Mouse (Mus musculus): ENCODE data around the gene Aprt. TPM values are rescaled to one million over a fixed set of nuclear protein-coding genes. Genes with fewer than 3 reads are reported as not detected.

The Aprt gene
- polyA plus RNA-seq, 1 experiment from 2014 or later = 223 TPM

DNA sequence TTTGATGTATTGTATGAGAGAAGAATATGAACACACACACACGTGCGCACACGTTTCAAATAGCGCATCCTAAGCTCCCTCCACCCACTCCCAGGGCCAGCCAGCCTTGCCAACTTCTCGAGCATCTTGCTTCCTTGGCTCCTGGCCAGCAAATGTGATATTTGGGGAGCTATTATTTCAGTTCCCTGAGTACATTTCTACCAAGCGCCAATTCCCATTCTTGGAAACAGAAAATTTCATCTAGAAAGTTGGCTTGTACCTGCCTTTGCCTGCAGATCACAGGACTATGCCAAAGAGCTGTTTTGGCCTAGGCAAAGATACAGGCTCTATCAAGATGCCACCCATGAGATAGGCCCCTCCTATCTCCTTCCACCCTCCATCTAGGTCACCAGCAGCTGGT is 21.9 kb downstream of the Aprt start:
- Histone ChIP-seq H3K4me3 (ENCODE audit: low read depth, low read length) (no peak overlapping the region), H3K4me1 (ENCODE audit: insufficient read depth) (peaks cover 25% of the 10 kb centered on the region), H3K27ac (ENCODE audit: low read depth) (no peak overlapping the region), H3K4me2 (ENCODE audit: low read depth, low read length) (no peak overlapping the region), H3K27me3 (ENCODE audit: insufficient read depth, low read length) (no peaks in the 10 kb centered on the region), H3K9ac (replicated peaks) (no peak overlapping the region), H3K36me3 (replicated peaks; ENCODE audit: insufficient read depth, low read length) (no peaks in the 10 kb centered on the region), H3K9me3 (ENCODE audit: low read length) (no peaks in the 10 kb centered on the region)
- WGBS (ENCODE audit: insufficient replicate concordance) = 77% methylated on average over 6 of the region's 6 CpGs
- DNase-seq (no peak), ATAC-seq (no peak)
- TF ChIP-seq EP300 (IDR thresholded peaks at IDR 0.05; ENCODE audit: low read depth) (no peak), CTCF (IDR thresholded peaks at IDR 0.05; ENCODE audit: low read depth) (no peak)

DNA sequence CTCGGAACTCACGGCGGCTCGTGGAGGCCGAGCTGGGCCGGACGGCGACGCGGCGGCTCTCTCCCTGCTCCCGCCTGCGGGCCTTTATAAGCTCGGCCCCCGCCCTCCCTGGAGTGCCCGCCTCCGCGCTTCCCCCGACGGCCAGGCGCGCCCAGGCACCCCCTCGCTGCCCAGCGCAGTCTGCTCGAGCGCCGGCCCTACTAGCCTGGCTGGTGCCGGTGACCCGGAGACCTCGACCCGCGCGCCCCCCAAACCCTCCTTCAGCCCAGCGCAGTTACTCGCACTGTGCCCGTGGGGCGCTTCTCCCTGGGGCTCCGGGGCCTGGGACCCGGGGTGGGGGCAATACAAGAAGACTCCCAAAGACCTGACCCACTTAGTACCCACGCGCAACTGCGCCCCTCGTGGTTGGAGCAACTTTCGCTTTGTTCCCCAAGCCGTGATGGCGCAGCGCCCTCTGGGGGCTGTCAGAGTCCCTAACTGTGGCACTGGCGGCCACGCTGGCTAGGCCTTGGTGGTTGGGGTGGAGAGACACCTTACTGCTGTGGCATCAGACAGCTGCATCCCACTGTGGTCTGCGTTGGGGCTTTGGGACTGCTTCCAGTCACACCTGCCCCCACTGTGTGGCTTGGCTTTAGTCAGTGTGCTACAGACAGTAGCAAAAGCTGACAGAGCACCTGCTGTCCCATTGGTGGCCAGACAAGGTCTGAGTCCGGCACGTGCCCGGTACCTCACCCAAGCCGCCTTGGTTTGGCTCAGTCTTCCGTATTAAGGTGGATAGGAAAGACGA is 25.3 kb downstream of the Aprt start, which contains the start of gene Piezo1:
TSS of gene Piezo1 (minus strand) at position 65 of the 787 bp plus-strand sequence.
- peak; percentile 80 for ATAC-seq

DNA sequence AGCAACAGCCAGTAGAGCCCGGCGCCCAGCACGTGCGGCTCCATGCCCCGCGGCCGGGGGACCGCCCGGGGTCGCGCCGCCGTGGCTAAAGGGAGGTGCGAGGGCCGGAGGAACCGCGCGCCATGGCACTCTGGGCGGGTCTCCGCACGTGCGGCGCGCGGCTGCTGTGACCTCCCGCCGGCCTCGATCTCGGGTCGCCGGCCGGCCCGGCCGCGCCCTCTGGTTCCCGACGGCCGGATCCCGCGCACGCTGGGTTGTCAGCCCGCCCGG is 25.8 kb downstream of the Aprt start:
- 0% methylated on average over 23 of the region's 43 CpGs for WGBS (ENCODE audit: insufficient replicate concordance)
- Histone ChIP-seq H3K4me3 (ENCODE audit: low read depth, low read length) (peak overlapping the region; percentile 91), H3K27ac (ENCODE audit: low read depth) (peak overlapping the region; percentile 89), H3K4me1 (ENCODE audit: insufficient read depth) (peaks cover 39% of the 10 kb centered on the region), H3K9me3 (ENCODE audit: low read length) (no peaks in the 10 kb centered on the region), H3K27me3 (ENCODE audit: insufficient read depth, low read length) (no peaks in the 10 kb centered on the region), H3K36me3 (replicated peaks; ENCODE audit: insufficient read depth, low read length) (no peaks in the 10 kb centered on the region), H3K9ac (replicated peaks) (peak overlapping the region; percentile 87), H3K4me2 (ENCODE audit: low read depth, low read length) (peak overlapping the region; percentile 96)
- TF ChIP-seq EP300 (IDR thresholded peaks at IDR 0.05; ENCODE audit: low read depth) (no peak), CTCF (IDR thresholded peaks at IDR 0.05; ENCODE audit: low read depth) (no peak)
- DNase-seq (no peak), ATAC-seq (peak; percentile 32)

More for the DNA sequence above, 25.3 kb downstream of the Aprt start, which contains the start of gene Piezo1:
- WGBS (ENCODE audit: insufficient replicate concordance) = 11% methylated on average over 43 of the region's 56 CpGs
- no peak for TF ChIP-seq EP300 (IDR thresholded peaks at IDR 0.05; ENCODE audit: low read depth)
- peak; percentile 100 for TF ChIP-seq CTCF (IDR thresholded peaks at IDR 0.05; ENCODE audit: low read depth)
- Histone ChIP-seq H3K27ac (ENCODE audit: low read depth) (peak within 1 kb of the TSS; percentile 89), H3K9ac (replicated peaks) (peak within 1 kb of the TSS; percentile 87), H3K36me3 (replicated peaks; ENCODE audit: insufficient read depth, low read length) (no peaks in the 10 kb centered on the region), H3K4me1 (ENCODE audit: insufficient read depth) (peaks cover 39% of the 10 kb centered on the region), H3K4me3 (ENCODE audit: low read depth, low read length) (peak within 1 kb of the TSS; percentile 91), H3K27me3 (ENCODE audit: insufficient read depth, low read length) (no peaks in the 10 kb centered on the region), H3K4me2 (ENCODE audit: low read depth, low read length) (peak within 1 kb of the TSS; percentile 96), H3K9me3 (ENCODE audit: low read length) (no peaks in the 10 kb centered on the region)
- peak; percentile 95 for DNase-seq

DNA sequence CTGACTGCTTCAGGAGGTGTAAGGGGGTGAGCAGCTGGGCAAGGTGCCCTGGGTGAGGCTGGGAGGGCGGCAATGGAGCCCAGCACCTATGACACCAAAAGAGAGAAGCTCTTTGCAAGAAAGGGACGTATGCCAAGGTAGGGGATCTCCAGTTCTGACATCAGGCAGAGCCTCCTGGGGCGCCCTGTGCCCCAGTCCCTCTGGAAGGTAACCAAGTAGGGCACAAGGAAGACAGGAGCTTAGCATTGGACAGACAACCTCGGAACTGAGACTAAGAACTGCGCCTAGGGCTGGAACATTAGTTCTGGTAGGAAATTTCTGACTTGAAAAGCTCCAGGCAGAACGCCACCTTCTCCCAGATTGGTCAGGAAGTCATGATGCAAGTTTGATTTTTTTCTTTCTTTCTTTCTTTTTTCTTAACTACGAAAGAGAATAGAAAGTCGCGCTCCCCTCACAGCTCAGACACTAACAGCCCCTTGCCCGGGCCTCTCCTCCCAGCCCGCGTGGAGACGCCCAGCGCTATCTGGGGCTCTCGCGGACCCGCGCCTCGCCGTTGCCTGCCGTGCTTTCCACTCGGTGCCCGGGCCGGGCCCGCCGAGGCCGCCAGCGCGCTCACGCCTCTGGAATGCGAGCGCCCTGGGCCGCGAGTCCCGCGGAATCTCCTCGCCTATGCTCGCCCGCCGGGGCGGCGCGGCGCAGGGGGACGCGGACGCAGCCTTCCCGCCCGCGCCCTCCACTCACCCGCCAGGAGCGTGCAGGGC is 26.3 kb downstream of the Aprt start:
- Histone ChIP-seq H3K9ac (replicated peaks) (peak overlapping the region; percentile 87), H3K4me1 (ENCODE audit: insufficient read depth) (peaks cover 43% of the 10 kb centered on the region), H3K4me3 (ENCODE audit: low read depth, low read length) (peak overlapping the region; percentile 91), H3K9me3 (ENCODE audit: low read length) (no peaks in the 10 kb centered on the region), H3K36me3 (replicated peaks; ENCODE audit: insufficient read depth, low read length) (no peaks in the 10 kb centered on the region), H3K27ac (ENCODE audit: low read depth) (peak overlapping the region; percentile 89), H3K4me2 (ENCODE audit: low read depth, low read length) (peak overlapping the region; percentile 96), H3K27me3 (ENCODE audit: insufficient read depth, low read length) (no peaks in the 10 kb centered on the region)
- DNase-seq (peak; percentile 68), ATAC-seq (peak; percentile 15)
- WGBS (ENCODE audit: insufficient replicate concordance) = 3% methylated on average over 50 of the region's 52 CpGs
- no peak for TF ChIP-seq EP300 (IDR thresholded peaks at IDR 0.05; ENCODE audit: low read depth)
- no peak for TF ChIP-seq CTCF (IDR thresholded peaks at IDR 0.05; ENCODE audit: low read depth)

DNA sequence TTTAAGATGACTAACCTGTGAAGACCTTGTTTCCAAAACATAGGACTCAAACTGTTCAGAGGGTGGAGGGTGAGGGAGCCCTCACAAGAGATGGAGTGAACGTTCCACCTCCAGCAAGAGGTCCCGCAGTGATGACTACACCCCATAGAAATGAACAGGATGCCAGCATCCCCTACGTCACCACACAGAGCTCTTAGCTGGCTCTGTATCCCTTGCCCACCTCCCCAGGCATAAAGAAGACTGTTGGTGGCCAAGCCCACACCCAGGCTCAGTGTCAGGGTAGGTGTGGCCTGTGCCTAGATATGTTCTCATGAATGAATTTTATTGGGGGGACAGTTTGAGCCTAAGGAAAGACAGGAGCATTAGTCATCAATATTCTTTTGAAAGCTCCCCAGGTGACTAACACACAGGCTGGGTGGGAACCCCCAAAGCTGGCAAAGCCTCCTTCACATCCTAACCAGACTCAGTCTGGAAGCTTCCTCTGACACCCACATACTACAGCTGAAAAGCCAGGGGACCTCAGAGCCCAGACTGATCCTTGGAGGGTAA is 27.7 kb downstream of the Aprt start:
- ATAC-seq = no peak
- peak overlapping the region; percentile 96 for H3K4me2 ChIP-seq (ENCODE audit: low read depth, low read length)
- H3K36me3 ChIP-seq (replicated peaks; ENCODE audit: insufficient read depth, low read length) = no peaks in the 10 kb centered on the region
- peak overlapping the region; percentile 91 for H3K4me3 ChIP-seq (ENCODE audit: low read depth, low read length)
- no peaks in the 10 kb centered on the region for H3K27me3 ChIP-seq (ENCODE audit: insufficient read depth, low read length)
- TF ChIP-seq EP300 (IDR thresholded peaks at IDR 0.05; ENCODE audit: low read depth) = no peak
- TF ChIP-seq CTCF (IDR thresholded peaks at IDR 0.05; ENCODE audit: low read depth) = no peak
- no peak for DNase-seq
- no peaks in the 10 kb centered on the region for H3K9me3 ChIP-seq (ENCODE audit: low read length)
- peak overlapping the region; percentile 89 for H3K27ac ChIP-seq (ENCODE audit: low read depth)
- peak overlapping the region; percentile 87 for H3K9ac ChIP-seq (replicated peaks)
- peaks cover 51% of the 10 kb centered on the region for H3K4me1 ChIP-seq (ENCODE audit: insufficient read depth)
- WGBS (ENCODE audit: insufficient replicate concordance) = 49% methylated on average over 3 of the region's 3 CpGs

DNA sequence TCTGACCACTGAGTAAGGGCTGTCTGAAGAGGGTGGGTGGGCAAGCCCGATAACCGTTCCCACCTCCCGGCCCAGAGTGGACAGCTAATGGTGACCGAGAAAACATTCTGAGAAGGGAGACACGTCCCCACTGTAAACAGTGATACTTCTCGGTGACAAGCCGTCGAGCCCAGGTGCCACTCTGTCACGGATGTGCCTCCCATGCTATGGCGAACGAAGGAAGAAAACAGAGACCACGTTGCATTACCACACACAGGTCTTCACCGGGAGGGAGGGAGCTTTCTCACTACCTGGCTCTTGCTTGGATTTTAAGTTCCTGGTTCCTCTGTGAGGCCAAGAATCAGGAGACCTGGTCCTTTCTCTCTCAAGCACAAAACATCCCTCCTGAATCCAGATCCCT is 28.4 kb downstream of the Aprt start:
- no peak for DNase-seq
- Histone ChIP-seq H3K4me2 (ENCODE audit: low read depth, low read length) (peak overlapping the region; percentile 96), H3K27me3 (ENCODE audit: insufficient read depth, low read length) (no peaks in the 10 kb centered on the region), H3K4me3 (ENCODE audit: low read depth, low read length) (peak overlapping the region; percentile 91), H3K4me1 (ENCODE audit: insufficient read depth) (peaks cover 51% of the 10 kb centered on the region), H3K27ac (ENCODE audit: low read depth) (peak overlapping the region; percentile 89), H3K9me3 (ENCODE audit: low read length) (no peaks in the 10 kb centered on the region), H3K9ac (replicated peaks) (peak overlapping the region; percentile 87), H3K36me3 (replicated peaks; ENCODE audit: insufficient read depth, low read length) (no peaks in the 10 kb centered on the region)
- WGBS (ENCODE audit: insufficient replicate concordance) = 27% methylated on average over 13 of the region's 13 CpGs
- no peak for ATAC-seq
- no peak for TF ChIP-seq CTCF (IDR thresholded peaks at IDR 0.05; ENCODE audit: low read depth)
- TF ChIP-seq EP300 (IDR thresholded peaks at IDR 0.05; ENCODE audit: low read depth) = no peak
